Mouse (Mus musculus) spleen, postnatal 10 days (tissue): Measurements from ENCODE around the gene Phc2.

ENCODE experiments used
- DNase-seq, 2 experiments: peaks; one replicate each; pipeline ENCODE4 v3.0.0; 2021 to 2022; ENCODE audit warnings: low spot score in 2 of 2

Gene Phc2

GRCm38 (mm10) chr4:128742379-128742970 lies 88.0 kb downstream of the Phc2 start:
- no peak for DNase-seq

- DNase-seq = no peak
Measured at GRCm38 (mm10) chr4:128743031-128743626, 88.6 kb downstream of the Phc2 start.

GRCm38 (mm10) chr4:128745160-128745559 lies 90.7 kb downstream of the Phc2 start:
- DNase-seq = no peak

- DNase-seq = peak; percentile 40 to 77
Measured at GRCm38 (mm10) chr4:128747614-128748270, 93.2 kb downstream of the Phc2 start.

DNA sequence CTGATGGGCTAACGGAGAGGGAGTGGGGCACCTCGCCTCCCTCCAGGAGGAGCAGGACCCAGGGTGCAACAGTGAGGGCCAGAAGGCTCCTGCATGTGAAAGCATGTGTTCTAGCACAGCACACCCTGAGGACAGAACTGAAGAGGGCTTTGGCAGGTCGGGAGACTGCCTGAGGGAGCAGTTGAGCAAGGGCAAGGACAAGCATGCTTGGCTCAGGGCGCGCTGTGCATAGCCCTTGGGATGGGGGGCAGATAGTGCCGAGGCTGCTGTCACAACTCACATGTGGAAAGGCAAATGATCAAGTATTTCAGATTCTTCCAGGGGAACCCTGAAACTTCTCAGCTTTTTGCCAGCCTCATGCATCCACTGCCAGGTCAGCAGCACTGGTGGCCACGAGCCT lies 93.8 kb downstream of the Phc2 start:
- no peak for DNase-seq

- DNase-seq = no peak
Measured at GRCm38 (mm10) chr4:128751006-128751405, 96.5 kb downstream of the Phc2 start.

DNA sequence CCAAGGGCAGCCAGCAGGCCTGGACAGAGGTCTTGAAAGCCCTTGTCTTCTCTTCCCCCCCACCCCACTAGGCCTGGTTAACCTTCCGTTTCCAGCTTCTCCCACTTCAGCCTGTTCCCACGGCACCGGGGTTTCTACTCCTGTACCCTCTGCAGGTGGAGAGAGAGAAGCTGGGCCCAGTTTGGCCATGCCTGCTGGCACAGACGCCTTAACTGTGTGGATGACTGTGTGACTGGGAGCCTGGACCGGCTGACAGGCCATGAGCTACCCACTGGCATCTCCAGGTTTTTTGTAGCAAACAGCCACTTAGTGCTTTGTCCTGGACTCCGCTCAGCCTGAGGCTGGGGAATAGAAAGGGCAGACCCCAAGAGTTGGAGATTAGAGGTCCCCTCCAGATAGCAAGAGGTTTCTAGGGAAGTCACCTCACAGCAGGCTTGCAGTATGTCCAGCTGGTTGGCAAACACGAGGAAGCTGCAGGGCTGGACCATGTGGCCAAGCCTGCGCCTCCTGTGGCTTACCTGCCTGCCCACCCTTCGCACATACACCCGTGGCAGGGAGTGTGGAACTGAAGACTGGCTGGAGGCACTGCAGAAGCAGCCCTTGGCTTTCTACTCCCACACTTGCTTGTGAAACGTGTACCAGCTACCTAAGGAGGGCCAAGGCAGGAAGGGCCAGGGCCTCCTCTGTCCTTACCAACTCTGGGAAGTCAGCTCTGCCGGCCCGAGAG lies 97.7 kb downstream of the Phc2 start:
- no peak for DNase-seq

DNA sequence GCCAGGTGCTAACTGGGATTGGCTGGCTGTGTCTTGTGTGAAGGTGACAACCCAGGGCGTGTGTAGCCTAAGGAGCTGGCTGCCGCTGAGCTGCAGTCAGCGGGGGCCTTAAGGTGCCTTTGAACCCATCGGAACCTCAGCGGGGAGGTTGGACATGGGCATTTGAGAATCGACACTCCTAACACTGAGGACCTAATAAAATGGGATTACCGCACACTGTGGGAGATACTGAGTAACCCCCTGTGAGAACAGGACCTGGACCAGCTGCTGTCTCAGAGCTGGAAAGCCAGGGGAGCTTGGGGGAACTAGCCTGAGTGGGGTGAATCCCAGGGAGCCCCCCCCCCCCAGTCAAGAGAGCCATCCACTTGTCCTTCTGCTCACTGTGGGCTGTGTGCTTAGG lies 99.1 kb downstream of the Phc2 start:
- no peak for DNase-seq

GRCm38 (mm10) chr4:128755064-128755463 lies 100.6 kb downstream of the Phc2 start, which contains the start of gene A3galt2:
A3galt2 (plus strand) TSS chr4:128755364.
- DNase-seq = no peak

- DNase-seq = no peak
Measured at GRCm38 (mm10) chr4:128755900-128756299, 101.4 kb downstream of the Phc2 start.

GRCm38 (mm10) chr4:128759214-128759613 lies 104.7 kb downstream of the Phc2 start:
- no peak for DNase-seq

GRCm38 (mm10) chr4:128760029-128760428 lies 105.5 kb downstream of the Phc2 start:
- DNase-seq = no peak

DNA sequence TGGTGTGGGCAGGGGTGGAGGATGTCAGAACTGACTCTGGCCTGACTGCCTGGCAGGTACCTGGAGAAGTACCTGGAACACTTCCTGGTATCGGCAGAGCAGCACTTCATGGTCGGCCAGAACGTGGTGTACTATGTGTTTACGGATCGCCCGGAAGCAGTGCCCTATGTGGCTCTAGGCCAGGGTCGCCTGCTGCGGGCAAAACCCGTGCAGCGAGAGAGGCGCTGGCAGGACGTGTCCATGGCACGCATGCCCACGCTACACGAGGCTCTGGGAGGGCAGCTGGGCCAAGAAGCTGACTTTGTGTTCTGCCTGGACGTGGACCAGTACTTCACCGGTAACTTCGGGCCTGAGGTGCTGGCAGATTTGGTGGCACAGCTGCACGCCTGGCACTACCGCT lies 112.4 kb downstream of the Phc2 start:
- no peak for DNase-seq

DNA sequence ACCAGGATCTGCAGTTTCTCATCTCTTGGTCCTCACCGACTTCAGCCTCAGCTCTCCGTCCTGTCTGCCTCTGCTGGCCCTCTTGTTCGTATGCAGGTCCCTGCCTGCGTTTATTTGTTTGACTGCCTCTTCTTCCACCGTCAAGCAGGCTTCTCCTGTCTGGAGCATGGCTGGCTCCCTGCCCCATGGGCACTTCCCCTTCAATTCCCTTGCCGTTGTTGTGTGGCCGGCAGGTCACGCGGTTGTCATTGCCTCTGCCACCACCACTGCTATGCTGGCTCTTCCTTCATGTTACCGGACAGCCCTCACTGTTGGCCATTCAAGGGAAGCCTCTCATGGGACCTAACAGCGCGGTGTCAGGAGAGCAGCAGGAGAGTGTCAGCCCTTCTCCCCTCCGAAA lies 113.6 kb downstream of the Phc2 start:
- no peak for DNase-seq

DNA sequence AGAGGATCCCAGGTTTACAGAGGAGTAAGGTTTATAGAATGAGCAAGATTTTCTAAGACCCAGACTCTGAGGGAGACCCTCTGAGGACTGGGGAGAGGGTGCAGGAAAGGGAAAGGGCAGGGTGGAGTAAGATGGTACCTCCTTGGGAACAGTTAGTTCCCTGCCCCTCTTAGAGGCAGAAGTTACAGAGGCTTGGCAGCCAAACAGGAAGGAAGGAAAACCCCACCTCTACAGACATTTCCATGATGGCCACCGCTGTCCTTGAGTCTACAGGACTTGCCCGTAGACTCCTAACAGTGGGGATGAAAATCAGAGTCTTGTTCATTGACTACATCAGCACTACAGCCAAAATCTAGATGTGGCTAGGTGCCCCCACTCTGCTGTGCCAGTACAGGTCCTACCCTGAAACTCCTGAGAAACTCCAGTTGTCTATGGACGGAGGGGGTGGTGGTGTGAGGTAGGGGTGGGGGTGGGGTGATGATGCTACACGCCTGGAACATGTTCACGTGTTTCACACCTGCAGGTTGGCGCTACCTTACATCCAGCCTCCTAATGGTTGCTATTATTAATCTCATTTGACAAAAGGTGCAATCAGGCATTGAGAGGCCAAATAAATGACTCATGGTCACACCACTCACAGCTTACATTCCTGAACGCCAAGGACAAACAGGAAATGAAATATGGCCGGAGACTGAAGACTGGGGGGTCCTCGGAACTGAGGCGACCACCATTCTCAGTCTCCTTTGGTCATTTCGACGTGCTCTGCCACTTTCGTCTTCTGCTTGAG lies 115.3 kb downstream of the Phc2 start:
- no peak for DNase-seq

DNA sequence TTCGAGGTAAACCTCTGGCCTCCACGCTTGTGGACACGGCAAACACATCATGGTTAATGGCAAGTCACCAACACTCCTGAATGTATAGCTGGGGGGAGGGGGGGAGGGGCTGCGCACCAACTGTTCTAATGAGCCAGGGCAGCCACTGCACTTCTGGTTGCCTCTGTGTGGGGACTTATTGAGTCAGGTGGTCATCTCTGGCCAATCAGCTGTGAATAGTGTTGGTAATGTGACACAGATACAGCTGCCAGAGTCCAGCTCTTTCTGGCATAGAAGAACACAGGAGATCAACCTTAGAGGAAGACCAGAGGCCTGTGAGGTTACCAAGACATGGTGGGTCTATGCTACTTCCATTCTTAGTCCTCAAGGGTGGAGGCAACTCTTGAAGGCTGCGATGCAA lies 116.2 kb downstream of the Phc2 start:
- DNase-seq = no peak

DNA sequence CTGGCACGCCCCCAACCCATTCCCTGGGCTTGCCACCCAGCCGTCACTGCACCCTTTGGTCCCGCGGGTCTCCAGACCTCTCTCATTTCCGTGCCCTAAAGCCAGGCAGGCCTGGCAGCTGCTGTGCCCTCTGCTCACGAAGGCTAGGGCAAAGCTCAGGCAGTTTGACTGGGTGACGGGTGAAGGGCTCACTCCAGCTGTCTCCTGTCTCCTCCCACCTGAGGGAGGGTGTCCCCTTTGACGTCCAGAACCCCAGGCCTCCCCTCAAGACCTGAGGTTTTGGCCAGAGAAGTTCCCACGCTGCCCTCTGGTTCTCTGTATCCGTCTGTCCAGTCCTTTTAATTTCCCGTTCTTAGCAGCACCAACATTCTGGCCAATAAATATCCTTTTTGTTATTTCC lies 119.3 kb downstream of the Phc2 start:
- no peak for DNase-seq

- DNase-seq = peak; percentile 61 to 79
Measured at GRCm38 (mm10) chr4:128774467-128774866, 120.0 kb downstream of the Phc2 start.

GRCm38 (mm10) chr4:128776568-128777289 lies 122.2 kb downstream of the Phc2 start:
- peak; percentile 85 to 87 for DNase-seq

DNA sequence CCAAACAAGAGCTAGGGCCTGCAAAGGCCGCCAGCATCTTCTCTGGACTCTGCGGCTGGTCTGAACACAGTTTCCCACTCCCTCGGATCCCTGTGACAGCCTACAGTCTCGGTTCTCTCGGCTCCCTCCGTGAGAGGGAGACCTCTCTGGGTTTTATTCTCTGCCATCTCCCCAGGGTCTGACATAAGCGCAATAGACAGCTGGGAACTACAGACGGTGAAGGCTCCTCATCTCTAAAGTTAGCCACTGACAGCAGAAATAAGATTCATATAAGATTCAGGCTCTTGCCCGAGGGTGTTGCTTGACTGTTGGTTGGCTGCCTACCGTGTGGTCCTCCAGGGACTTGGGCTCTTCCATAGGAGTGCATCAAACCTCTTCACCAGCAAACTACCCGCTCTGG lies 123.1 kb downstream of the Phc2 start:
- no peak for DNase-seq

GRCm38 (mm10) chr4:128782037-128782436 lies 127.5 kb downstream of the Phc2 start:
- no peak for DNase-seq
